Mouse (Mus musculus): ENCODE results near the gene Abtb1. TPM values are rescaled to one million over a fixed set of nuclear protein-coding genes. Genes with fewer than 3 reads are reported as not detected.

Abtb1 gene
- polyA plus RNA-seq, 1 experiment from 2014 or later: 19.3 TPM

DNA sequence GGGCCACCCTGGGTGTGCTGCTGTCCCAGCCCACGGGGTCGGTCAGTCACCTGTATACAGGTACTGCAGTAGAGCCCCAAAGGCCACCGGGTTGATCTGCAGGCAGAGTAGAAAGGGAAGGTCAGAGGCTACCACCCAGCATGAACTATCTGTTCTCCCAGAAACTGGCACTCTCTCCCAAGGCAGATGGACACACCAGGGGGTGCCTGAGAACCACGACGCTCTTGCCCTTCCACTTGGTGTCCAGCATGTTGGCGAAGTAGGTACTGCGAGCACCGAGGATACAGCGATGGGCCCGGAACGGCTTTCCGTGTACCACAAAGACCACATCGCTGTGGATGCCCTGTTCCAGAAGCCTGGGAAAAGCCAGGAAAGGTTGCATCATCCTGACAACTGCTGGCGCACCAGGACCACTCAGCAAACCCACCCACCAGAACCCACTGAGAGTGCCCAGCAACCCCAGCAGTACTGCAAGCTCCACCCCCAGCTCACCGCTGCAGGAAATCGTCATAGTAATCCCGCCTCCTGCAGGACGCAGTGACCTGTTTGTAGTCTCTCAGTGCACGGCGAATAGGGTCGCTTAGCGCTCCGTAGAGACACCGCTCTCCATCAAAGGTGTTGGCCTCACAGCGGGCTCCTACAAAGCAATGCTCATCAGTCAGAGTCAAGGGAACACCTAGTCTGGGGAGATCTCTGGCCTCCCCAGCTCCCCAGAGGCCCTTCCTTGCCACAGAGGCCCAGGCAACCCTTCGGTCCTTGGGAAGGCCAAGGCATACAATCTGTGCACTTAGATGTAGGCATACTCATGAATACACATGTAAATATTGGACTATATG is 2.4 kb downstream of the Abtb1 start:
- H3K9ac ChIP-seq (ENCODE audit: low read length): no peak overlapping the region

DNA sequence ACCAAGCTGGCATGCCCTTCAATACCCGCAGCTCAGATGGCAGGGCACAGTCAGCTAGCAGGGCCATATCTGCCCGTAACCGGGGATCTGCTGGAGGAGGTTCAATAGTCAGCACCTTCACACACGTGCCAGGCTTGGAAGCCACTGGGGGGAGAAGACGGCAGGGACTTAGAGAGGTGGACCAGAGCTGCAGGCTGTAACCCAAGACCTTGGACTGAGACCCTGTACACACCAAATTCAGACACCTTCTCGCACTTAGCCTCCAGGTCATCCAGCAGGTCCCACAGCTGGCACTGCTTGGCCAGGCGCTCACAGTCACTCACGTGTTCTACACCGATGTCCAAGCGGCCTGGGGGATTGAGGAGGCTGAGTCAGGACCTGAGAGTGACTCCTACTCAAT is 3.2 kb downstream of the Abtb1 start:
- Histone ChIP-seq H3K27ac (replicated peaks; ENCODE audit: low read depth, low read length) (no peak overlapping the region), H3K4me3 (ENCODE audit: low read depth, low read length) (no peak overlapping the region), H3K9ac (ENCODE audit: low read length) (no peak overlapping the region), H3K4me2 (ENCODE audit: low read depth, severe bottlenecking) (no peak overlapping the region), H3K4me1 (ENCODE audit: control insufficient read depth, insufficient read depth, low read length) (peaks cover 6% of the 10 kb centered on the region), H3K36me3 (ENCODE audit: control insufficient read depth, insufficient read depth, low read length) (no peaks in the 10 kb centered on the region; the same call in 1 of the 2 replicates), H3K27me3 (ENCODE audit: control insufficient read depth, insufficient read depth, low read length) (no peaks in the 10 kb centered on the region), H3K9me3 (ENCODE audit: control insufficient read depth, low read length) (no peaks in the 10 kb centered on the region)
- ATAC-seq (ENCODE audit: insufficient number of reproducible peaks, low FRiP score, low TSS enrichment, low read depth): no peak
- no peak for DNase-seq (ENCODE audit: low spot score)
- WGBS: 88% methylated on average over 10 of the region's 10 CpGs

More for the DNA sequence above, 2.4 kb downstream of the Abtb1 start:
- Histone ChIP-seq H3K4me2 (ENCODE audit: low read depth, severe bottlenecking) (no peak overlapping the region), H3K4me3 (ENCODE audit: low read depth, low read length) (no peak overlapping the region), H3K4me1 (ENCODE audit: control insufficient read depth, insufficient read depth, low read length) (peaks cover 6% of the 10 kb centered on the region), H3K9me3 (ENCODE audit: control insufficient read depth, low read length) (no peaks in the 10 kb centered on the region), H3K27ac (replicated peaks; ENCODE audit: low read depth, low read length) (no peak overlapping the region), H3K36me3 (ENCODE audit: control insufficient read depth, insufficient read depth, low read length) (no peaks in the 10 kb centered on the region; the same call in 1 of the 2 replicates), H3K27me3 (ENCODE audit: control insufficient read depth, insufficient read depth, low read length) (no peaks in the 10 kb centered on the region)
- DNase-seq (ENCODE audit: low spot score) (no peak), ATAC-seq (ENCODE audit: insufficient number of reproducible peaks, low FRiP score, low TSS enrichment, low read depth) (no peak)
- 84% methylated on average over 26 of the region's 26 CpGs for WGBS

DNA sequence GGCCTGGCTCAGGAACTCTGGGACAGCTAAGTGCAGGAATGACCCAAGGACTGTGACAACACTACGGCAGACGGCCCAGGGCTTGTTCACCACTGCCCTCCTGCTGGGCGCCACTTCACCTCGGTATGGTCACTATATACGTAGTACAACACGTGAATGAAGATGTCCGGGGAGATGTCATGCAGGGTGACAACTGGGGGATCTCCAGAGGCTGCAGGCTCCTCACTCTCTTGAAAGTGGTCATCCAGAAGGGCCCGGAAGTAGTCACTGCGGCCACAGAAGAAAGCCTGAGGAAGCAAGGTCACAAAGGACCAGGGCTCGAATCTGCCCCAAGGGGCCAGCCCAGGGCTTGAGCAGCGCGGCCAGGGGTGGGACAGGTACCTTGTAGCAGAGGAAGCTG is 3.8 kb downstream of the Abtb1 start:
- ATAC-seq (ENCODE audit: insufficient number of reproducible peaks, low FRiP score, low TSS enrichment, low read depth): no peak
- H3K4me2 ChIP-seq (ENCODE audit: low read depth, severe bottlenecking): no peak overlapping the region
- no peaks in the 10 kb centered on the region for H3K27me3 ChIP-seq (ENCODE audit: control insufficient read depth, insufficient read depth, low read length)
- 96% methylated on average over 12 of the region's 12 CpGs for WGBS
- no peaks in the 10 kb centered on the region for H3K9me3 ChIP-seq (ENCODE audit: control insufficient read depth, low read length)
- no peak for DNase-seq (ENCODE audit: low spot score)
- H3K9ac ChIP-seq (ENCODE audit: low read length): no peak overlapping the region
- H3K36me3 ChIP-seq (ENCODE audit: control insufficient read depth, insufficient read depth, low read length): no peaks in the 10 kb centered on the region; the same call in 1 of the 2 replicates
- no peak overlapping the region for H3K4me3 ChIP-seq (ENCODE audit: low read depth, low read length)
- H3K4me1 ChIP-seq (ENCODE audit: control insufficient read depth, insufficient read depth, low read length): peaks cover 4% of the 10 kb centered on the region
- H3K27ac ChIP-seq (replicated peaks; ENCODE audit: low read depth, low read length): no peak overlapping the region

- Histone ChIP-seq H3K4me2 (ENCODE audit: low read depth, severe bottlenecking) (no peak overlapping the region), H3K4me1 (ENCODE audit: control insufficient read depth, insufficient read depth, low read length) (peaks cover 3% of the 10 kb centered on the region; the same call in 1 of the 2 replicates), H3K36me3 (ENCODE audit: control insufficient read depth, insufficient read depth, low read length) (no peaks in the 10 kb centered on the region; the same call in 1 of the 2 replicates), H3K27ac (replicated peaks; ENCODE audit: low read depth, low read length) (no peak overlapping the region), H3K9ac (ENCODE audit: low read length) (no peak overlapping the region), H3K9me3 (ENCODE audit: control insufficient read depth, low read length) (no peaks in the 10 kb centered on the region), H3K27me3 (ENCODE audit: control insufficient read depth, insufficient read depth, low read length) (no peaks in the 10 kb centered on the region), H3K4me3 (ENCODE audit: low read depth, low read length) (no peak overlapping the region)
- no peak for DNase-seq (ENCODE audit: low spot score)
- ATAC-seq (ENCODE audit: insufficient number of reproducible peaks, low FRiP score, low TSS enrichment, low read depth): no peak
- WGBS: 91% methylated on average over 28 of the region's 28 CpGs
These were observed 5.5 kb downstream of the Abtb1 start for GRCm38 (mm10) chr6:88836178-88836819.

- no peak overlapping the region for H3K9ac ChIP-seq (ENCODE audit: low read length)
- WGBS: 59% methylated on average over 5 of the region's 5 CpGs
- H3K27ac ChIP-seq (replicated peaks; ENCODE audit: low read depth, low read length): no peak overlapping the region
- H3K4me1 ChIP-seq (ENCODE audit: control insufficient read depth, insufficient read depth, low read length): no peaks in the 10 kb centered on the region
- H3K9me3 ChIP-seq (ENCODE audit: control insufficient read depth, low read length): no peaks in the 10 kb centered on the region
- H3K36me3 ChIP-seq (ENCODE audit: control insufficient read depth, insufficient read depth, low read length): no peaks in the 10 kb centered on the region; the same call in 1 of the 2 replicates
- H3K4me3 ChIP-seq (ENCODE audit: low read depth, low read length): no peak overlapping the region
- DNase-seq (ENCODE audit: low spot score) (no peak), ATAC-seq (ENCODE audit: insufficient number of reproducible peaks, low FRiP score, low TSS enrichment, low read depth) (no peak)
- H3K4me2 ChIP-seq (ENCODE audit: low read depth, severe bottlenecking): no peak overlapping the region
- H3K27me3 ChIP-seq (ENCODE audit: control insufficient read depth, insufficient read depth, low read length): no peaks in the 10 kb centered on the region
These were observed 6.7 kb downstream of the Abtb1 start for GRCm38 (mm10) chr6:88835047-88835446.

- WGBS: 80% methylated on average over 5 of the region's 5 CpGs
- Histone ChIP-seq H3K9me3 (ENCODE audit: control insufficient read depth, low read length) (no peaks in the 10 kb centered on the region), H3K36me3 (ENCODE audit: control insufficient read depth, insufficient read depth, low read length) (no peaks in the 10 kb centered on the region; the same call in 1 of the 2 replicates), H3K4me3 (ENCODE audit: low read depth, low read length) (no peak overlapping the region), H3K4me1 (ENCODE audit: control insufficient read depth, insufficient read depth, low read length) (no peaks in the 10 kb centered on the region), H3K9ac (ENCODE audit: low read length) (no peak overlapping the region; the same call in 1 of the 2 replicates), H3K27me3 (ENCODE audit: control insufficient read depth, insufficient read depth, low read length) (no peaks in the 10 kb centered on the region), H3K4me2 (ENCODE audit: low read depth, severe bottlenecking) (no peak overlapping the region), H3K27ac (replicated peaks; ENCODE audit: low read depth, low read length) (no peak overlapping the region)
- DNase-seq (ENCODE audit: low spot score) (no peak), ATAC-seq (ENCODE audit: insufficient number of reproducible peaks, low FRiP score, low TSS enrichment, low read depth) (no peak)
These were observed 8.2 kb downstream of the Abtb1 start for GRCm38 (mm10) chr6:88833340-88834140.

DNA sequence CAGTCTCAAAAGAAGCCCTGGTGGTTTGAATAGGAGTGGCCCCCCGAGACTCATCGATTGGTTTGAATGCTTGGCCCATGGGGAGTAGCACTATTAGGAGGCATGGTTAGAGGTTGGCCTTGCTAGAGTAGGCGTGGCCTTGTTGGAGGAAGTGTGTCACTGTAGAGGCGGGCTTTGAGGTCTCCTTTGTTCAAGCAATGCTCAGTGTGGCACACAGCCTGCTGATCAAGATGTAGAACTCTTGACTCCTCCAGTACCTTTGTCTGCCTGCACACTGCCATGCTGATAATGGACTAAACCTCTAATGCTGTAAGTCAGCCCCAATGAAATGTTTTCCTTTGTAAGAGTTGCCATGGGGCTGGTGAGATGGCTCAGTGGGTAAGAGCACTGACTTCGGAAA is 9.1 kb downstream of the Abtb1 start:
- Histone ChIP-seq H3K27ac (replicated peaks; ENCODE audit: low read depth, low read length) (no peak overlapping the region), H3K27me3 (ENCODE audit: control insufficient read depth, insufficient read depth, low read length) (no peaks in the 10 kb centered on the region), H3K9ac (ENCODE audit: low read length) (no peak overlapping the region), H3K36me3 (ENCODE audit: control insufficient read depth, insufficient read depth, low read length) (no peaks in the 10 kb centered on the region; the same call in 1 of the 2 replicates), H3K4me3 (ENCODE audit: low read depth, low read length) (no peak overlapping the region), H3K4me2 (ENCODE audit: low read depth, severe bottlenecking) (no peak overlapping the region), H3K4me1 (ENCODE audit: control insufficient read depth, insufficient read depth, low read length) (no peaks in the 10 kb centered on the region), H3K9me3 (ENCODE audit: control insufficient read depth, low read length) (no peaks in the 10 kb centered on the region)
- 83% methylated on average over 5 of the region's 5 CpGs for WGBS
- DNase-seq (ENCODE audit: low spot score): no peak
- ATAC-seq (ENCODE audit: insufficient number of reproducible peaks, low FRiP score, low TSS enrichment, low read depth): no peak

- Histone ChIP-seq H3K9me3 (ENCODE audit: control insufficient read depth, low read length) (no peaks in the 10 kb centered on the region), H3K9ac (ENCODE audit: low read length) (no peak overlapping the region), H3K36me3 (ENCODE audit: control insufficient read depth, insufficient read depth, low read length) (no peaks in the 10 kb centered on the region; the same call in 1 of the 2 replicates), H3K27me3 (ENCODE audit: control insufficient read depth, insufficient read depth, low read length) (no peaks in the 10 kb centered on the region), H3K27ac (replicated peaks; ENCODE audit: low read depth, low read length) (no peak overlapping the region), H3K4me2 (ENCODE audit: low read depth, severe bottlenecking) (no peak overlapping the region), H3K4me3 (ENCODE audit: low read depth, low read length) (no peak overlapping the region), H3K4me1 (ENCODE audit: control insufficient read depth, insufficient read depth, low read length) (no peaks in the 10 kb centered on the region)
- DNase-seq (ENCODE audit: low spot score) (peak; percentile 77), ATAC-seq (ENCODE audit: insufficient number of reproducible peaks, low FRiP score, low TSS enrichment, low read depth) (no peak)
- WGBS: 29% methylated on average over 8 of the region's 8 CpGs
These were observed 10.3 kb downstream of the Abtb1 start for GRCm38 (mm10) chr6:88831456-88831855.

Measured in limb, embryonic 11.5 days (tissue).